Mouse (Mus musculus) liver, embryonic 14.5 days (tissue): Measurements from ENCODE around the gene Hist3h2a.
"Not testable (repeated sequence)": the region's sequence is repeated elsewhere in the genome, so short reads cannot be mapped to it uniquely, and the experiment has no call there.

Experiments
- CTCF ChIP-seq: IDR thresholded peaks from 2 replicates; pipeline ENCODE4 v1.5.1; 2016; ENCODE audit warnings: antibody characterized with exemption, low read depth, control low read depth
- EP300 ChIP-seq: IDR thresholded peaks from 2 replicates; pipeline ENCODE4 v1.6.1; 2016; ENCODE audit warnings: antibody characterized with exemption, low read depth

DNA sequence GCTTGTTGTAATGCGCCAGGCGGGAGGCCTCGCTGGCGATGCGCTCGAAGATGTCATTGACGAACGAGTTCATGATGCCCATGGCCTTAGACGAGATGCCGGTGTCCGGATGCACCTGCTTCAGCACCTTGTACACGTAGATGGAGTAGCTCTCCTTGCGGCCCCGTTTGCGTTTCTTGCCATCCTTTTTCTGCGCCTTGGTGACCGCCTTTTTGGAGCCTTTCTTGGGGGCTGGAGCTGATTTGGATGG is 390 bp upstream of the Hist3h2a start:
- not testable (repeated sequence) for TF ChIP-seq CTCF, EP300
